Mouse (Mus musculus): ENCODE measurements at regions not wholly inside any gene's neighbourhood (a gene's known extent, or its start where the extent isn't known, plus 50 kb on each side); places are given as distances from the start of the nearest gene placed in this dataset.

DNA sequence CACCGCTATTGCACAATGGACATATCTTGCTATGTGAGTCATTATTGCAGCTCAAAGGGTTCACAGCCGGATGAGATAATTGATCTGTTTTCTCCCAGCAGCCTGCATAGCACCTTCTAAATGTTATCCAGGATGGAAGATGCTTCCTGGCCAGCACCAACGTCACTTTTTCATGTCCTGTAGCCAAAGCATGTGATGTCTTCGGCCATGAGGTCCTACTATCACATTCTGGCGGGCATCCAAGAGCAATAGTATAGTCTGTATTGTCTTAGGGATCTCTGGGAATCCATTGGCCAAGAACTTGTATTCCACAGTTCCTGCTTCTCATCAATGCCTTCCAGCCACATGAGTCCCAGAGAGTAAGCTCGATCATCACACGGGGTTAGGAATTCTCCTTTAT is 70.6 kb downstream of the Npy start:
- Histone ChIP-seq H3K4me3 (no peak overlapping the region), H3K27ac (no peak overlapping the region)
- intact Hi-C loops (cut with DNase I), result no loop called here
- no peak for DNase-seq
- TF ChIP-seq CTCF (IDR thresholded peaks at IDR 0.05), result no peak

DNA sequence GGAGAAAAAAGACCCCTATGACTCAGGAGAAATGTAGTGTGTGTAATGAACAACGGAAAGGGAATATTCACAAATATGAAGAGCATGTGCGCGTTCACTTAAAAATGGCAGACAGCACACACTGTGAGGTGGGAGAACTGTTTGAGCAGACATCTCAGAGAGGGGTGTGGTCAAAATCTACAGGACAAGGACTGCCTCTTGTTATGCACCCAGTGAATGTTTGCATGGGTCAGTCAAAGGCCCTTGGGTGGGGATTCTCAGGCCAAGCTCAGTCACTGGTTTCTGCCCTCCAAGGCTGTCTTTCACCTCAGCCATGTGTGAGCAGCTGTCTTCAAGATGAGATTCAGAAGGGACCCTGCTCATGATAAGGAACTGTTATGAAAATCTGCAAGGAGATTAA is 76.6 kb downstream of the Npy start:
- no peak for TF ChIP-seq CTCF (IDR thresholded peaks at IDR 0.05)
- intact Hi-C loops (cut with DNase I), result no loop called here
- no peak overlapping the region for H3K4me3 ChIP-seq
- DNase-seq, result no peak
- H3K27ac ChIP-seq, result no peak overlapping the region

DNA sequence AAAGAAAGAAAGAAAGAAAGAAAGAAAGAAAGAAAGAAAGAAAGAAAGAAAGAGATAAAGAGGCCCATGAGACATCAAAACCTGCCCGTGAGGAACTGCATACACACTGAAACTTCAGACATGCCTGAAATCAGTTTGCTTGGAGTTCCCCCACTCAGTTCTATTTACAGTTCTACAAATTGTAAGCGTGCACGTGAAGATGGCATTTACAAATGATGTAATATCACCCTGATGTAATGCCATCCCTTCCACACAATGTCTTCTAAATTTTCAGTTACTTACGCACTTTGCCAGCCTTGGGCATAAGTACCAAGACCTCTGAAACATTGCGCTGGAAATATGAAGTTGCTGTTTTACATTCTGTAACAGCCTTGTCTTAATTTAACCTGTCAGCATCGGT is 79.0 kb downstream of the Npy start:
- intact Hi-C loops (cut with DNase I), result no loop called here
- no peak overlapping the region for H3K4me3 ChIP-seq

DNA sequence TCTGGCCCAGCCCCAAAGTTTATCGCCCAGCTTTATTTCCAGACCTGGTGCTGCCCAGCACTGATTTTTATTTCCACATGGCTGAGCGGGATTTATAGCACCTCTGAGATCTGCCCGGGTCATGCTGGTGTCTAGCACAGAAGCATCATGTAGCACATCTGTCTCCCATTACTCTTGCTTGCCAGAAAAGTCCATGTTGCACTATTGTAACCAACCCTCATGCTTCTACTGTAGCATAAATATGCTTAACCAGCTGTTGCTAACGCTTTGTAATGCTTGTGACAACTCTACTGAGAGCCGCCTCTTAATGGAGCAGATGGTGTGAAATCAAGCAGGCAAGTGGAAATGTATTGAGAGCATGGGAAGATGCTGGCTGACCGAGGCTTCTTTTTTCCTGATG is 81.5 kb downstream of the Npy start:
- no peak overlapping the region for H3K4me3 ChIP-seq
- no peak for TF ChIP-seq CTCF (IDR thresholded peaks at IDR 0.05)
- H3K27ac ChIP-seq, result no peak overlapping the region
- intact Hi-C loops (cut with DNase I), result no loop called here
- DNase-seq, result no peak

More for the DNA sequence above, 79.0 kb downstream of the Npy start:
- H3K27ac ChIP-seq, result no peak overlapping the region
- DNase-seq, result no peak
- TF ChIP-seq CTCF (IDR thresholded peaks at IDR 0.05), result no peak

DNA sequence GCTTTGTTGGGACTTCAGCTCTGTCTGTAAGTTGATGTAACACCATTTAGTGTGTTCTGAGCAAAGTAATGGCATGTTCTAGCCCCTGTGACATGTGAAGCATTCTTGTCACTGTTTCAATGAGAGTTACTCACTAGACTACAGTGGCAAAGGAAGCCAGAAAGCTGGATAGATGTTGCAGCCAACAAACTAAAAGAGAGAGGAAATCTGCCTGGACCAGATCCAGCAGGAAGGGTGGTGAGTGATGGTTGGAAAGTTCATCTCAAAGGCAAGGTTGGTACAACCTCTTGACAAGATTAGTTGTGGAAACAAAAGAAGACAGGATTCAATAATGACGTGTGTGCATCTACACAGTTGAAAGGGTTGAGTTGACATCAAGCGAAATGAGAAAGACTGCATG is 83.9 kb downstream of the Npy start:
- Histone ChIP-seq H3K27ac (no peak overlapping the region), H3K4me3 (no peak overlapping the region)
- no peak for DNase-seq
- TF ChIP-seq CTCF (IDR thresholded peaks at IDR 0.05), result no peak
- intact Hi-C loops (cut with DNase I), result no loop called here

DNA sequence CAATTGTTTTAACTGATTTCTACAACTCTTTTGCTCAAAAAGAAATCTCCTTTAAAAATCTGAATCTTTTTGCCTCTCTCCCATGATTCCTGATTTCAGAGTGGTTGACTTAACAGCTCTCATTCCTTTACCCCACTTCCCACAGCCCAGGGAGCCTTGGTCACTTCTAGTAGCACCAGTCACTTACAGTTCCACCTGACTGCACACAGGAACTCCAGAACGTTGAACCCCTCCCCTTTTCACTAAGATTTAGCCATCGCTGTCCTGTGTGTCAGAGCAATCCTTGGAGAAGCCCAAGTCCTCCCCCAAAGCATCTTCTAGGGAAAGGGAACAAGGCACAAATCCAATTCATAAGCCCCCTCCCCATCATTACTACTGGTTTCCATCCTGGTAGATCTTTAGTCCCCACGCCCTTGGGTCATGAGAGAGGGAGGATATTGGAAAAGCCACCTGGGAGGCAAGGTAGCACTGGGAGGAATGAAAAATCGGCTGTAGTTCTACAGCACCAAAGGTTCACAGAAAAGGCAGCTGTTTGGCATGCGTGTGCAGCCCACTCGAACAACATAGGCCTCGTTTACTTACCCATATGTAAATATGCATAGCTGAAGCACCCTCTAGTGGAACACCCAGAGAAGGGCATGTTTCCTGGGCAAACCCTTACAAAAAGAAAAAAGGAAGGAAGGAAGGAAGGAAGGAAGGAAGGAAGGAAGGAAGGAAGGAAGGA is 96.7 kb downstream of the Npy start:
- H3K27ac ChIP-seq, result no peak overlapping the region
- intact Hi-C loops (cut with DNase I), result loop anchor here (10.0 kb wide), 1 partner anchor 404 kb away; no protein-coding TSS in a partner anchor

DNA sequence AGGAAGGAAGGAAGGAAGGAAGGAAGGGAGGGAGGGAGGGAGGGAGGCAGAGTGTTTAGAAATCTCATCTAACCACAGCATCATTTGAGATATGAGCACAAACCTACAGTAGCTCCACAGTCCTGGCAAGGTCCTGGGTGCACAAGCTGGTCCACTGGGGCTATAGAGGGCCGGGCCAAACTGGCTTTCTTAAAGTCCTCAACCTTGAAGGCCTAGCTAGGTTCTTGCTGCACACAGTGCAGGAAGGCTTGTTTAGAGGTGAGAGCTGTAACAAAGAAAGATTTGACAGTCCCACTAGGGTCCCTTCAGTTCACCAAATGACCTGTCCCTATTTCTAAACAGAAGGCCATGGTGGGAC is 97.3 kb downstream of the Npy start:
- TF ChIP-seq CTCF (IDR thresholded peaks at IDR 0.05), result no peak
- Histone ChIP-seq H3K4me3 (no peak overlapping the region), H3K27ac (no peak overlapping the region)
- DNase-seq, result no peak
- intact Hi-C loops (cut with DNase I), result loop anchor here (10.0 kb wide), 2 partner anchors 265 to 405 kb away; no protein-coding TSS in a partner anchor

More for the DNA sequence above, 96.7 kb downstream of the Npy start:
- peak; percentile 47 for TF ChIP-seq CTCF (IDR thresholded peaks at IDR 0.05)
- no peak for DNase-seq
- H3K4me3 ChIP-seq, result no peak overlapping the region

DNA sequence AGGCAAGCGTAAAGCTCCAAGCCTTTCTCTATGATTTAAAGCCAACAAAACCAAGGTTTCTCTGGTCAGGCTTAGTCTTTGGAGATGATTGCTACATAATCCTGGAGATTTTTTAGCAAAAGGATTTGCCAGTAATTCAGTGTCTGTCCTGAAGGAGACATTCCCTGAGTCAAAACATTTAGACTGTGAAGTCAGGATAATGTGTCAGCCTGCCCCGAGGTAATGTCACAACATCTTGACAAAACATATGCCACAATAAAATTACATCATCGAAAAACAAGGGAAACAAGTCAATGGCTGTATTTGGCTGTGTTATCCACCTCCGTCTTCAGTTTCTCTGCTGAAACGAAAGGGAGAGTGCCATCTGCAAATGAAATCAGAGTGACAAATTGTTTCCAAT is 101.8 kb downstream of the Npy start:
- intact Hi-C loops (cut with DNase I), result loop anchor here (10.0 kb wide), 1 partner anchor 261 kb away; no protein-coding TSS in a partner anchor
- no peak for TF ChIP-seq CTCF (IDR thresholded peaks at IDR 0.05)
- H3K27ac ChIP-seq, result no peak overlapping the region
- no peak overlapping the region for H3K4me3 ChIP-seq
- DNase-seq, result no peak

DNA sequence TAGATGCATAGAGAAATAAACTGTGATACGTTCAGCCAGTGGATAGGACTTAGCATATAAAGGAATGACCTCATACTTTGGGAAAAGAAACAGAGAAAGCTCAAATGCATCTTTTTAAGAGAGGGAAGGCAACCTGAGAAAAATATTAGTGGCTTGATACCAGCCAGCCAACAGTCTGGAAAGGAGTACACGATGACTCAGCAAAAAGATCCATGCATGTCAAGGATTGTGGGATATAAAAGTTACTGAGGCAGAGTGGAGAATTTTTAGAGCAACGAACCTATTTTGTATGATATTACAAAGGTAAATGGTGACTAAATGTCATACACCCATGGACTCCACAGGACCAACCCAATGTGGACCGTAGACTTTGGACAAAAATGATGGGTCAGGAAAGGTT is 105.6 kb downstream of the Npy start:
- TF ChIP-seq CTCF (IDR thresholded peaks at IDR 0.05), result no peak
- H3K4me3 ChIP-seq, result no peak overlapping the region
- DNase-seq, result no peak
- no peak overlapping the region for H3K27ac ChIP-seq
- intact Hi-C loops (cut with DNase I), result loop anchor here (10.0 kb wide), 1 partner anchor 257 kb away; no protein-coding TSS in a partner anchor

DNA sequence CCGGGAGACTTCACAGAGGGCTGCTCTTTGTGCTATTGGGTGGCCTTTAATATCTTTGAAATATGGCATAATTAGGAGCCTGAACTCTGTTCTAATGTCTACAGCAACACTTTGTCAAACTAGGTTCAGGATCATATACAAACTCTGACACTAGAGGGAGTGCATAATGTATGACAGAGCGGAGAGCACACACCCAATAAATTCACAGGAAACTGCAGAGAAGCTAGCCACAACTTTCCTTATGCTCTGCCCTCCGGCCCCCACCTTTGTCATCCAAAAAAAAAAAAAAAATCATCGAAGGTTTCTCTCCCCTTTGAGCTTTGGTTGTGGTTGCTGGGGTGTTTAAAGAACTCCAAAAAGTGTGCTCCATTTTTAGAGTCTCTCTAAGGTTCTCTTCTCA is 107.6 kb downstream of the Npy start:
- Histone ChIP-seq H3K27ac (no peak overlapping the region), H3K4me3 (no peak overlapping the region)
- TF ChIP-seq CTCF (IDR thresholded peaks at IDR 0.05), result peak; percentile 49
- intact Hi-C loops (cut with DNase I), result loop anchor here (2.0 kb wide), 1 partner anchor 181 kb away; the partner anchor contains the start of gene Mpp6
- DNase-seq, result no peak

DNA sequence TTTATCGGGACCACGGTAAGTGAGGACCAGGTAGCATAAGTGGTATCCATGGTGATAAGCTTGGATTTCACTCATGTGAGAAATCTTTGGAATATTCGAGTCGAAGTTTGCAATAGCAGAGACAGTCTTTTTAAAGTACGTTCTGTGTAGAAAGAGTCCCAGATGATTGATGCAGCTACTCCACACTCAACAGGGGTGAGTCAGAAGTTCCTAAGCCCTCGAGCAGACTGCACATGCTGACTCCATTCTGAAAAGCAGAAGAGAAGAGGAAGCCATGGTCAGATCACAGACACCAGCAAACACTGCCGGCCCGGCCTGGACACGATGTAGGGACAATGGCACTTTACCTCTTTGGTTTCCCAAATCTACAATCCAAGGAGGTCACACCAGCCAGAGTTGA is 120.6 kb downstream of the Npy start:
- H3K4me3 ChIP-seq, result no peak overlapping the region
- no peak for TF ChIP-seq CTCF (IDR thresholded peaks at IDR 0.05)
- no peak for DNase-seq
- H3K27ac ChIP-seq, result no peak overlapping the region
- intact Hi-C loops (cut with DNase I), result no loop called here

DNA sequence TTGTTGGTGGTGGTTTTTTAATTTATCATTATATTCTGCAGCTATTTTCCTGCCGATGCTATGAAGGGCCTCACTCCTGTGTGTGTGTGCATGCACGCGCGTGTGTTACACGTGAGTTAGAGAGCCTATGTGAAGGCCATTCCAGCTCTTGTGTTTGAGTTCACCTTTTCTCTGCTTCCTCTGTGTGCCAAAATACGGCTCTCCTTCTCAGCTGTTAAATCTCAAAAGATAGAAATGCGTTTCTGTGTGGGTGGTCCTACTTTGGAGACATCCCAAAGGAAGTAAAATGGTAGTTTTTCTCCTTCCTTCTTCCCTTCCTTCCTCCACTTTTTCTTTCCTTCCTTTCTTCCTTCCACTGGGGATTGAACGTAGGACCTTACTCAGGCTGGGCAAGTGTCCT is 136.4 kb downstream of the Npy start:
- no peak for DNase-seq
- intact Hi-C loops (cut with DNase I), result no loop called here
- H3K4me3 ChIP-seq, result no peak overlapping the region
- no peak overlapping the region for H3K27ac ChIP-seq
- no peak for TF ChIP-seq CTCF (IDR thresholded peaks at IDR 0.05)

DNA sequence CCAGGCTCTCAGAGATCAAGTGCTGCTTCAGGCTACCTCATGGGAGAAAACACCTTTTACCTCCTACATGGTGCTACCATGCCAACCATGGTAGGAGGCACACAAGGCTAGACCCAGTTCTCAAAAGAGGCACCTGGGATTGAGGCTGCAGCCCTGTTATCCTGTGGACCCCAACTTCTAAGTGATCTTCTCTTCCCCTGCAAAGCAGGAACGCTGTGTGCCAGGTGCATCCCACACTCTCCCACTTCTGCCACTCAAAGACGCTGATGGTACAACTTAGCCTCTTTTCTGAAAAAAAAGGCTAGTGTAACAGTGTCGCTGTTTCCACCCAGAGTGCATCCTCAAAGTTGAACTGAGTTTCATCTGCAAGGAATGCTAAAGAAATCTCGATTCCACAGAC is 138.7 kb downstream of the Npy start:
- no peak overlapping the region for H3K4me3 ChIP-seq
- no peak for TF ChIP-seq CTCF (IDR thresholded peaks at IDR 0.05)
- H3K27ac ChIP-seq, result no peak overlapping the region
- no peak for DNase-seq
- intact Hi-C loops (cut with DNase I), result no loop called here

DNA sequence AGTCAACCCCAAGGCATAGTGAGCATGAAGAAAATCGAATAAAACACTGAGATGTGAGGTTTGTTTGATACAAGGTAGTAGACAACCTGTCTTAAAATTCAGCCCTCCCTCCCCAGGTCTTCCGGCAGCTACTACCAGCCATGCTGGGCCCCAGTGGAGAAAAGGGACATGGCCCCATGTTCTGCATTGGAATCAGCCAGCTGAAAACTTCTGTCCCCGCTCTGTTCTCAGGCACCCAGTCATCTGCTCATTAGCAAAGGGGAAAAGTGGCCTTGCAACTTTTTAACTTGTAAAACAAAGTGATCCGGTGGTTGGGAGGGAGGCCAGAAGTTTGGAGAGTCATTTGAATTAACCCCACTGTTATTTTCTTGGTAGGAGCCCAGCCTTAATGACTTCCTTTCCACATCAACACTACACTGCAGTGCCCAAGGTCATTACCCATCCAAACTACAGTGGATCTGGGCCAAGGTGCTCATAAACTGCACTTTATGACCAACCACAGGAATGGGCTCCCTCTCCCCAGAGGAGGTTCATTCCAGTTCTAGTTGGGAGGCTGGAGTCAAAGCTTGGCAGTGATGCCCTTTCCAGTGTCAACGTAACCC is 143.5 kb downstream of the Npy start:
- no peak for TF ChIP-seq CTCF (IDR thresholded peaks at IDR 0.05)
- H3K27ac ChIP-seq, result no peak overlapping the region
- no peak overlapping the region for H3K4me3 ChIP-seq
- DNase-seq, result no peak
- intact Hi-C loops (cut with DNase I), result no loop called here

All from gastrocnemius, adult 2 months (tissue).